Mouse (Mus musculus): ENCODE data around the gene Arcn1. TPM values are rescaled to one million over a fixed set of nuclear protein-coding genes. Genes with fewer than 3 reads are reported as not detected.

Arcn1 gene
- 19.3 and 47.9 TPM in 2 replicates for polyA plus RNA-seq (2012; rRNA removed)

GRCm38 (mm10) chr9:44767101-44768028, at the start of gene Arcn1, which contains the start of gene Ift46:
Gene Arcn1, minus strand, starts transcription at chr9:44767845.
Gene Ift46, plus strand, starts transcription at chr9:44767908.
- Histone ChIP-seq H3K4me1 (ENCODE audit: control insufficient read depth, insufficient read depth, insufficient read length, low read length) (peaks cover 5% of the 10 kb centered on the region; the same call in 1 of the 2 replicates), H3K27ac (ENCODE audit: insufficient read depth, low read depth, low read length) (peak within 1 kb of the TSS; percentile 90), H3K4me3 (ENCODE audit: low read depth, low read length) (peak within 1 kb of the TSS; percentile 94), H3K27me3 (ENCODE audit: control insufficient read depth, insufficient read depth, low read length) (no peaks in the 10 kb centered on the region), H3K36me3 (ENCODE audit: control insufficient read depth, insufficient read depth, low read length) (no peaks in the 10 kb centered on the region)
- under 1% methylated on average over 82 of the region's 82 CpGs for WGBS
- TF ChIP-seq CTCF (IDR thresholded peaks at IDR 0.05; ENCODE audit: extremely low read depth, insufficient read length, insufficient replicate concordance, low read depth, low read length) = no peak
- peak; percentile 78 for TF ChIP-seq POLR2A (IDR thresholded peaks at IDR 0.05; ENCODE audit: low read depth, low read length)

DNA sequence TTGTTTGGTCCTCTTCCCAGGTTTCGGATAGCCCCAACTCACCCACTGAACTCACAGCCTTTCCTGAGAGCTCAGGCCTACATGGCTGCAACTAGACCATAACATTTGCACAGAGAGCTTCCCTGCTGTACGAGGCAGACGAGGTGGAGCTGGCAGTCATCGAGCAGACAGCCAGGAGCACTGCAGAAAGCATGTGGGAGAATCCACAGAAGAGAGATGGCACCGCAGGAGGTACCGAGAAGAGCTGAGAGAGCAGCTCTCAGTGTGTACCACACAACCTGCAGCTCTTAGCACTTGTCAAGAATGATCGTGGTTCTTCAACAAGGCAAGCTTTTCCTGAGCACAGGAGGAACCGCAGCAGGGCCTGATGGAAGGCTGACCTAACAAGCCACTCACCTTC, 46.5 kb upstream of the Arcn1 start:
- H3K27me3 ChIP-seq (ENCODE audit: control insufficient read depth, insufficient read depth, low read length) = no peaks in the 10 kb centered on the region
- WGBS = 94% methylated on average over 8 of the region's 8 CpGs
- no peak overlapping the region for H3K4me3 ChIP-seq (ENCODE audit: low read depth, low read length)
- H3K27ac ChIP-seq (ENCODE audit: insufficient read depth, low read depth, low read length) = no peak overlapping the region
- peaks cover 83% of the 10 kb centered on the region for H3K36me3 ChIP-seq (ENCODE audit: control insufficient read depth, insufficient read depth, low read length)
- no peak for TF ChIP-seq CTCF (IDR thresholded peaks at IDR 0.05; ENCODE audit: extremely low read depth, insufficient read length, insufficient replicate concordance, low read depth, low read length)
- no peak for TF ChIP-seq POLR2A (IDR thresholded peaks at IDR 0.05; ENCODE audit: low read depth, low read length)
- H3K4me1 ChIP-seq (ENCODE audit: control insufficient read depth, insufficient read depth, insufficient read length, low read length) = no peaks in the 10 kb centered on the region

GRCm38 (mm10) chr9:44810316-44810715, 42.7 kb upstream of the Arcn1 start:
- Histone ChIP-seq H3K4me3 (ENCODE audit: low read depth, low read length) (no peak overlapping the region), H3K27ac (ENCODE audit: insufficient read depth, low read depth, low read length) (no peak overlapping the region), H3K27me3 (ENCODE audit: control insufficient read depth, insufficient read depth, low read length) (no peaks in the 10 kb centered on the region), H3K4me1 (ENCODE audit: control insufficient read depth, insufficient read depth, insufficient read length, low read length) (no peaks in the 10 kb centered on the region), H3K36me3 (ENCODE audit: control insufficient read depth, insufficient read depth, low read length) (peaks cover 79% of the 10 kb centered on the region)
- no peak for TF ChIP-seq CTCF (IDR thresholded peaks at IDR 0.05; ENCODE audit: extremely low read depth, insufficient read length, insufficient replicate concordance, low read depth, low read length)
- TF ChIP-seq POLR2A (IDR thresholded peaks at IDR 0.05; ENCODE audit: low read depth, low read length) = no peak
- 84% methylated on average over 10 of the region's 10 CpGs for WGBS

- H3K36me3 ChIP-seq (ENCODE audit: control insufficient read depth, insufficient read depth, low read length) = peaks cover 64% of the 10 kb centered on the region
- no peak overlapping the region for H3K27ac ChIP-seq (ENCODE audit: insufficient read depth, low read depth, low read length)
- TF ChIP-seq POLR2A (IDR thresholded peaks at IDR 0.05; ENCODE audit: low read depth, low read length) (no peak), CTCF (IDR thresholded peaks at IDR 0.05; ENCODE audit: extremely low read depth, insufficient read length, insufficient replicate concordance, low read depth, low read length) (no peak)
- no peak overlapping the region for H3K4me3 ChIP-seq (ENCODE audit: low read depth, low read length)
- WGBS = 94% methylated on average over 10 of the region's 10 CpGs
- H3K27me3 ChIP-seq (ENCODE audit: control insufficient read depth, insufficient read depth, low read length) = no peaks in the 10 kb centered on the region
- H3K4me1 ChIP-seq (ENCODE audit: control insufficient read depth, insufficient read depth, insufficient read length, low read length) = peaks cover 3% of the 10 kb centered on the region; the same call in 1 of the 2 replicates
Measured at GRCm38 (mm10) chr9:44807778-44808177, 40.1 kb upstream of the Arcn1 start.

DNA sequence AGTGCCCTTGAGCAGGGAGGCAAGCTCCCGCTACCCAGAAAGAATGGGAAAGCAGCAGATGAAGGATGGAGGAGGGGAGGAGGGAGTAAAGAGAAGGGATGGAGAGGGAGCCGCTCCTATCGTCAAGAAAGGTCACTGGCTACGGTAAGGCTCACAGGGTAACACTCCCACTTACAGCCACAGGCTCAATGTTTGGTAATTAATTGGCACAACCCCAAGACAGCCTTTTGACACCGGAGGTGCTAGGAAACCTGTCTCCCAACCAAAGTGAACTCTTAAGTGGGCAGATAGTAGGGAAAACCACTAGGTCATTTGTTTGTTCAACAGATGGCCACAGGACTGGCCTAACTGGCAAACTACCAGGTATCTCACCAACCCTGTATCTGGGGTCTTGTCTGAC, 39.5 kb upstream of the Arcn1 start:
- no peak overlapping the region for H3K27ac ChIP-seq (ENCODE audit: insufficient read depth, low read depth, low read length)
- H3K36me3 ChIP-seq (ENCODE audit: control insufficient read depth, insufficient read depth, low read length) = peaks cover 61% of the 10 kb centered on the region
- no peak overlapping the region for H3K4me3 ChIP-seq (ENCODE audit: low read depth, low read length)
- no peaks in the 10 kb centered on the region for H3K27me3 ChIP-seq (ENCODE audit: control insufficient read depth, insufficient read depth, low read length)
- H3K4me1 ChIP-seq (ENCODE audit: control insufficient read depth, insufficient read depth, insufficient read length, low read length) = peaks cover 4% of the 10 kb centered on the region; the same call in 1 of the 2 replicates
- no peak for TF ChIP-seq POLR2A (IDR thresholded peaks at IDR 0.05; ENCODE audit: low read depth, low read length)
- TF ChIP-seq CTCF (IDR thresholded peaks at IDR 0.05; ENCODE audit: extremely low read depth, insufficient read length, insufficient replicate concordance, low read depth, low read length) = no peak
- 71% methylated on average over 5 of the region's 5 CpGs for WGBS

- no peak overlapping the region for H3K27ac ChIP-seq (ENCODE audit: insufficient read depth, low read depth, low read length)
Measured at GRCm38 (mm10) chr9:44805536-44805935, 37.9 kb upstream of the Arcn1 start.

DNA sequence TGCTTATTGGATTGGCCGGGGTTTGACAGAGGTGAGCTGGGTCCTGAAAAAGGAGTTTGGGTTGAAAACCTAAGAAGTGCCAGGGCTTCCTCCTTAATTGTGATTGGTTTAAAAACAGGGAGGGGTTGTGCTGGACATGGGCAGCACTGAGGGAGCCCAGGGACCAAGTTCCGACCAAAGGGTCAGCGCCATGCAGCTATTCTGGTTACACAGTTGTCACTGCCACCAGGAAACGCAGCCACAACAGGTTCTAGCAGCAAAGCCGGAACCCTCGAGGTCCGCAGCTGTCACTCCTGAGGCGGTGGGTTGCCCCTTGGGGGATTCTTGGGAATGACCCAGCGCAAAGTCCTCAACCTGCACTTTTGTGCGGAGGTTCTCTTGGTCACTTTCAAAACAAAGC, 37.0 kb upstream of the Arcn1 start:
- TF ChIP-seq CTCF (IDR thresholded peaks at IDR 0.05; ENCODE audit: extremely low read depth, insufficient read length, insufficient replicate concordance, low read depth, low read length) = no peak
- TF ChIP-seq POLR2A (IDR thresholded peaks at IDR 0.05; ENCODE audit: low read depth, low read length) = no peak
- peaks cover 43% of the 10 kb centered on the region for H3K36me3 ChIP-seq (ENCODE audit: control insufficient read depth, insufficient read depth, low read length)
- 94% methylated on average over 10 of the region's 10 CpGs for WGBS
- peaks cover 17% of the 10 kb centered on the region; the same call in 1 of the 2 replicates for H3K4me1 ChIP-seq (ENCODE audit: control insufficient read depth, insufficient read depth, insufficient read length, low read length)
- H3K27me3 ChIP-seq (ENCODE audit: control insufficient read depth, insufficient read depth, low read length) = no peaks in the 10 kb centered on the region
- no peak overlapping the region for H3K4me3 ChIP-seq (ENCODE audit: low read depth, low read length)
- H3K27ac ChIP-seq (ENCODE audit: insufficient read depth, low read depth, low read length) = no peak overlapping the region

More at GRCm38 (mm10) chr9:44805536-44805935, 37.9 kb upstream of the Arcn1 start:
- H3K36me3 ChIP-seq (ENCODE audit: control insufficient read depth, insufficient read depth, low read length) = peaks cover 51% of the 10 kb centered on the region
- peaks cover 12% of the 10 kb centered on the region; the same call in 1 of the 2 replicates for H3K4me1 ChIP-seq (ENCODE audit: control insufficient read depth, insufficient read depth, insufficient read length, low read length)
- H3K4me3 ChIP-seq (ENCODE audit: low read depth, low read length) = no peak overlapping the region
- H3K27me3 ChIP-seq (ENCODE audit: control insufficient read depth, insufficient read depth, low read length) = no peaks in the 10 kb centered on the region
- WGBS = 89% methylated on average over 5 of the region's 5 CpGs
- no peak for TF ChIP-seq POLR2A (IDR thresholded peaks at IDR 0.05; ENCODE audit: low read depth, low read length)
- TF ChIP-seq CTCF (IDR thresholded peaks at IDR 0.05; ENCODE audit: extremely low read depth, insufficient read length, insufficient replicate concordance, low read depth, low read length) = no peak

Data from small intestine, adult 2 months (tissue).